Mouse (Mus musculus) heart, embryonic 16.5 days (tissue): Measurements from ENCODE around the gene Ugt1a10. TPM values are rescaled to one million over a fixed set of nuclear protein-coding genes. Genes with fewer than 3 reads are reported as not detected.
"Not testable (repeated sequence)": the region's sequence is repeated elsewhere in the genome, so short reads cannot be mapped to it uniquely, and the experiment has no call there.

ENCODE experiments used
- ATAC-seq: fragments of 200-750 bp; cut with Nextera tagmentation; replicated peaks from 2 replicates; pipeline ENCODE4 v1.8.0; 2017; ENCODE audit warnings: moderate number of reproducible peaks; ENCODE audit not compliant: insufficient read depth, low FRiP score; ENCODE audit errors: extremely low read depth
- H3K27ac ChIP-seq: fragments of 300-500 bp; sonication (generic); 2 replicates; pipeline ENCODE4 v1.5.1; 2014; ENCODE audit warnings: mild to moderate bottlenecking, low read length, control low read depth, moderate library complexity
- H3K27me3 ChIP-seq: fragments of 300-500 bp; sonication (generic); 2 replicates; pipeline ENCODE4 v1.6.1; 2014; ENCODE audit warnings: low read length, mixed read lengths; ENCODE audit not compliant: control insufficient read depth, insufficient read depth
- H3K36me3 ChIP-seq: fragments of 300-500 bp; sonication (generic); 2 replicates; pipeline ENCODE4 v1.6.1; 2014; ENCODE audit not compliant: control insufficient read depth, insufficient read depth
- H3K4me1 ChIP-seq: fragments of 300-500 bp; sonication (generic); 2 replicates; pipeline ENCODE4 v1.6.1; 2014; ENCODE audit warnings: low read length, mixed read lengths; ENCODE audit not compliant: control insufficient read depth, insufficient read depth
- H3K4me2 ChIP-seq: fragments of 300-500 bp; sonication (generic); 2 replicates; pipeline ENCODE4 v1.6.1; 2014; ENCODE audit warnings: low read depth, mild to moderate bottlenecking, control low read depth, low read length
- H3K4me3 ChIP-seq: fragments of 300-500 bp; sonication (generic); 2 replicates; pipeline ENCODE4 v1.5.1; 2014; ENCODE audit warnings: mild to moderate bottlenecking, control low read depth, low read length
- H3K9ac ChIP-seq: fragments of 300-500 bp; sonication (generic); 2 replicates; pipeline ENCODE4 v1.6.1; 2014; ENCODE audit warnings: low read length, control low read depth
- H3K9me3 ChIP-seq: fragments of 300-500 bp; sonication (generic); replicated peaks from 2 replicates; pipeline ENCODE4 v1.6.1; 2016; ENCODE audit warnings: low read length; ENCODE audit not compliant: control insufficient read depth
- WGBS: fragments of 180-500 bp; shearing (Covaris S2); extraction: QIAGEN DNeasy Blood & Tissue Kit; methylation state at CpG from one replicate; pipeline ENCODE4 v1.1.7; 2014; 5-methylcytosine and 5-hydroxymethylcytosine counted together
- polyA plus RNA-seq: library from polyadenylated mRNA; unstranded; fragments of >200 nt; fragmentation: Nextera tagmentation; extraction: Ambion mirVana; gene quantifications from 2 replicates; pipeline ENCODE4 v1.2.1, GENCODE M21; 2015

Gene Ugt1a10
- polyA plus RNA-seq, 1 experiment from 2014 or later = not detected

GRCm38 (mm10) chr1:88219054-88219453, 163.9 kb downstream of the Ugt1a10 start:
- no peaks in the 10 kb centered on the region for H3K4me1 ChIP-seq
- WGBS = 18% methylated on average over 1 of the region's 1 CpGs
- no peaks in the 10 kb centered on the region for H3K27me3 ChIP-seq
- no peak overlapping the region for H3K9ac ChIP-seq
- no peak overlapping the region for H3K27ac ChIP-seq
- no peaks in the 10 kb centered on the region for H3K36me3 ChIP-seq
- ATAC-seq = no peak
- no peak overlapping the region for H3K4me2 ChIP-seq
- no peak overlapping the region for H3K4me3 ChIP-seq
- peaks cover 33% of the 10 kb centered on the region for H3K9me3 ChIP-seq

GRCm38 (mm10) chr1:88220336-88220735, 165.1 kb downstream of the Ugt1a10 start:
- ATAC-seq = no peak
- Histone ChIP-seq H3K27me3 (no peaks in the 10 kb centered on the region), H3K36me3 (no peaks in the 10 kb centered on the region), H3K4me3 (no peak overlapping the region), H3K4me2 (no peak overlapping the region), H3K9me3 (peaks cover 26% of the 10 kb centered on the region), H3K27ac (no peak overlapping the region), H3K9ac (no peak overlapping the region), H3K4me1 (no peaks in the 10 kb centered on the region)

GRCm38 (mm10) chr1:88222216-88222615, 167.0 kb downstream of the Ugt1a10 start:
- no peak for ATAC-seq
- Histone ChIP-seq H3K9ac (no peak overlapping the region), H3K4me2 (no peak overlapping the region), H3K36me3 (no peaks in the 10 kb centered on the region), H3K9me3 (peaks cover 28% of the 10 kb centered on the region), H3K27ac (no peak overlapping the region), H3K4me1 (no peaks in the 10 kb centered on the region), H3K27me3 (no peaks in the 10 kb centered on the region), H3K4me3 (no peak overlapping the region)
- WGBS = 48% methylated on average over 2 of the region's 2 CpGs

GRCm38 (mm10) chr1:88223011-88223515, 167.9 kb downstream of the Ugt1a10 start:
- H3K9ac ChIP-seq, ATAC-seq, H3K27me3 ChIP-seq, H3K36me3 ChIP-seq, H3K4me3 ChIP-seq, H3K27ac ChIP-seq, H3K4me2 ChIP-seq, H3K4me1 ChIP-seq: not testable (repeated sequence)
- peaks cover 31% of the 10 kb centered on the region for H3K9me3 ChIP-seq

- Histone ChIP-seq H3K4me3 (no peak overlapping the region), H3K9ac (no peak overlapping the region), H3K27ac (no peak overlapping the region), H3K27me3 (no peaks in the 10 kb centered on the region), H3K4me2 (no peak overlapping the region), H3K4me1 (no peaks in the 10 kb centered on the region), H3K36me3 (no peaks in the 10 kb centered on the region), H3K9me3 (peaks cover 36% of the 10 kb centered on the region)
- ATAC-seq = no peak
- 36% methylated on average over 1 of the region's 1 CpGs for WGBS
Measured at GRCm38 (mm10) chr1:88223591-88223990, 168.4 kb downstream of the Ugt1a10 start.

- no peaks in the 10 kb centered on the region for H3K36me3 ChIP-seq
- no peak for ATAC-seq
- no peak overlapping the region for H3K4me3 ChIP-seq
- H3K4me2 ChIP-seq = no peak overlapping the region
- no peaks in the 10 kb centered on the region for H3K27me3 ChIP-seq
- no peak overlapping the region for H3K27ac ChIP-seq
- H3K9ac ChIP-seq = no peak overlapping the region
- WGBS = 61% methylated on average over 2 of the region's 2 CpGs
- no peaks in the 10 kb centered on the region for H3K4me1 ChIP-seq
- peaks cover 42% of the 10 kb centered on the region for H3K9me3 ChIP-seq
Measured at GRCm38 (mm10) chr1:88224029-88224776, 169.0 kb downstream of the Ugt1a10 start.

GRCm38 (mm10) chr1:88225301-88225700, 170.1 kb downstream of the Ugt1a10 start:
- ATAC-seq, H3K9ac ChIP-seq, H3K4me3 ChIP-seq, H3K36me3 ChIP-seq, H3K27me3 ChIP-seq, H3K4me1 ChIP-seq, H3K27ac ChIP-seq, H3K4me2 ChIP-seq: not testable (repeated sequence)
- WGBS = 36% methylated on average over 2 of the region's 2 CpGs
- peaks cover 53% of the 10 kb centered on the region for H3K9me3 ChIP-seq

- Histone ChIP-seq H3K9me3 (peaks cover 57% of the 10 kb centered on the region), H3K4me1 (no peaks in the 10 kb centered on the region), H3K4me2 (no peak overlapping the region), H3K4me3 (no peak overlapping the region), H3K27me3 (no peaks in the 10 kb centered on the region), H3K27ac (no peak overlapping the region), H3K36me3 (no peaks in the 10 kb centered on the region), H3K9ac (no peak overlapping the region)
- no peak for ATAC-seq
Measured at GRCm38 (mm10) chr1:88225741-88226140, 170.6 kb downstream of the Ugt1a10 start.

GRCm38 (mm10) chr1:88226670-88227379, 171.6 kb downstream of the Ugt1a10 start, which contains the start of gene Mroh2a:
Gene Mroh2a (plus strand): TSS chr1:88226986.
- Histone ChIP-seq H3K4me2 (no peak within 1 kb of the TSS), H3K9ac (no peak within 1 kb of the TSS), H3K4me3 (no peak within 1 kb of the TSS), H3K36me3 (no peaks in the 10 kb centered on the region), H3K4me1 (no peaks in the 10 kb centered on the region), H3K9me3 (peaks cover 68% of the 10 kb centered on the region), H3K27me3 (no peaks in the 10 kb centered on the region), H3K27ac (no peak within 1 kb of the TSS)
- WGBS = 47% methylated on average over 5 of the region's 5 CpGs
- no peak for ATAC-seq
